Mouse (Mus musculus) hindbrain, embryonic 16.5 days (tissue): Measurements from ENCODE around the gene Ddx55. TPM values are rescaled to one million over a fixed set of nuclear protein-coding genes. Genes with fewer than 3 reads are reported as not detected.

Experiments
- polyA plus RNA-seq: library from polyadenylated mRNA; unstranded; fragments of >200 nt; fragmentation: Nextera tagmentation; extraction: Ambion mirVana; gene quantifications from 2 replicates; pipeline ENCODE4 v1.2.1, GENCODE M21; 2015

The Ddx55 gene
- polyA plus RNA-seq, 1 experiment from 2014 or later, result 25.1 TPM

Other genes starting within 250 kb of the Ddx55 start
- gene Mphosph9, start 224.9 kb upstream of the Ddx55 start, polyA plus RNA-seq, result 9.1 and 9.9 TPM in 2 replicates
- 13.3 and 14.2 TPM in 2 replicates for gene 2810006K23Rik, start 224.8 kb upstream of the Ddx55 start, polyA plus RNA-seq
- gene Cdk2ap1, start 189.8 kb upstream of the Ddx55 start, polyA plus RNA-seq, result 48.7 and 51.1 TPM in 2 replicates
- gene Sbno1, start 126.9 kb upstream of the Ddx55 start, polyA plus RNA-seq, result 83.6 and 84.3 TPM in 2 replicates
- gene Kmt5a, start 112.9 kb upstream of the Ddx55 start, polyA plus RNA-seq, result 12.0 and 14.6 TPM in 2 replicates
- 28.5 and 31.8 TPM in 2 replicates for gene Rilpl2, start 74.5 kb upstream of the Ddx55 start, polyA plus RNA-seq
- 19.6 and 21.9 TPM in 2 replicates for gene Snrnp35, start 69.7 kb upstream of the Ddx55 start, polyA plus RNA-seq
- gene Rilpl1, start 21.5 kb upstream of the Ddx55 start, polyA plus RNA-seq, result 13.9 and 14.5 TPM in 2 replicates
- gene Tmed2, start 12.2 kb upstream of the Ddx55 start, polyA plus RNA-seq, result 342 and 347 TPM in 2 replicates
- gene Eif2b1, start 26.3 kb downstream of the Ddx55 start, polyA plus RNA-seq, result 64.1 and 66.3 TPM in 2 replicates
- gene Gtf2h3, start 26.3 kb downstream of the Ddx55 start, polyA plus RNA-seq, result 36.3 and 40.2 TPM in 2 replicates
- 32.0 and 35.1 TPM in 2 replicates for gene Atp6v0a2, start 75.7 kb downstream of the Ddx55 start, polyA plus RNA-seq
- 0.13 and 0.32 TPM in 2 replicates for gene Dnah10, start 172.2 kb downstream of the Ddx55 start, polyA plus RNA-seq